Mouse (Mus musculus) brain, embryonic 14.5 days (tissue): ENCODE data around the gene Exosc7.

ENCODE experiments used
- CTCF ChIP-seq: fragments of 200-500 bp; IDR thresholded peaks from 2 replicates; pipeline ENCODE4 v1.5.1; 2012; ENCODE audit warnings: inconsistent platforms, mild to moderate bottlenecking, moderate library complexity, borderline replicate concordance; ENCODE audit not compliant: insufficient read depth, insufficient read length; ENCODE audit errors: extremely low read depth
- POLR2A ChIP-seq: fragments of 200-500 bp; IDR thresholded peaks from 2 replicates; pipeline ENCODE4 v1.6.1; 2012; ENCODE audit warnings: mild to moderate bottlenecking, inconsistent platforms, borderline replicate concordance; ENCODE audit not compliant: poor library complexity, insufficient read depth, insufficient read length, severe bottlenecking; ENCODE audit errors: extremely low read depth

DNA sequence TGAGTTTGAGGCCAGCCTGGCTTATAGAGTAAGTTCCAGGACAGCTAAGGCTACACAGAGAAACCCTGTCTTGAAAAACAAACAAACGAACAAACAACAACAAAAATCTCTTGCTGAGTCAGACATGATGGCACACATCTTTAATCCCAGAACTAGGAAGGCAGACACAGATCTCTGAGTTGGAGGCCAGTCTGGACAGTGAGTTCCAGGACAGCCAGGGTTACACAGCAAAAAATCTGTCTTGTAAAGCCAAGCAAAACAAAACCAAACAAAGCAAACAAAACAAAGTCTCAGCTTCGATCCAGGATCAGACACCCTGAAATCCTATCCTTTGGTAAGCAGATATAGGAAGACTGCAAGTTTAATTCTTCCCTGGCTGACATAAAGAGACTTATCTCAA lies 48.8 kb downstream of the Exosc7 start:
- TF ChIP-seq CTCF (no peak), POLR2A (no peak)
